Comparison of ENCODE assay signal across 8 mouse cellular contexts in the genomic region with DNA sequence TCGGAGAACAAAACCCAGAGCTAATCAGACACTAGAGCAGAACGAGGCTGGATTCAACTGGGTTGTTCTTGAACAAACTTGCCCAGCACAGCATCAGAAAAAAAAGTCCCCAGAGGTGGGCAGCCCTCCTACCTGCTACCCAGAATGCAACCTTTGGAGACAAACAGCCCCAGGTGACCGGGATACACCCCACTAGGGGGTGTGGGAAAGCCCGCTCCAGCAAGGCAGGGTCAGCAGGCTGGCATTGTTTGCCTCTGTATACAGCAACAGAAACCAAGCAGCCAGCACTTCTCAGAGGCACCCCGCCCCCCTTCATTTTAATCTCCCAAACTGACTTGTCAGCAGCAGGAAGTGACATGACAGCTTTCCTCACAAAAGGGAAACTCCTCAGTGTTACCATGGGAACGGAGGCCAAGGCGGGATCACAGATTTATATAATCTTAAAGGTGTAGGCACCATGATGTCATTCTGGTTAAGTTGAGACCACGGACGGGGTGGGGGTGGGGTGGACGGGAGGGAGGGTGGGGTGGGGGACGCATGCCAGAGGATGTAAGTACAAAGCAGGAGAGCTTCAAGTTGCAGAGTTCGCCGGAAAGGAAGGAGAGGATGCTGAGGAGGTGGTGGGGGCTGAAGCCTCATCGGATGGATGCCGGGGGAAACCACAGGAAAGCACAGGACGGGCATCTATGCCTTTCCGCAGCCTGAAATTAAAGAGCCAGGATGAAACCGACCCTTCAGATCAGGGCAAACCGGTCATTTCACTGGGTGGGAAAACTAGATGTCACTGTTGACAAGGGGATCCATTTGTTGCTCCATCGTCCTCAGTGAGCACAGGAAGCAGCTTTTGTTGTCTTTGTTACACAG. TPM values are rescaled to one million over a fixed set of nuclear protein-coding genes. Genes with fewer than 3 reads are reported as not detected.
A peak's percentile ranks its signal among the peaks of the same experiment; 100 is the strongest.
DNase-seq lines count a peak whose midpoint lies in the region; ATAC-seq and TF ChIP-seq lines count a peak whose summit lies in the region.

No protein-coding gene starts in this region.

- WGBS in heart, embryonic 12.5 days: 6% methylated on average over 20 of the region's 20 CpGs
- WGBS in kidney, embryonic 16.5 days: 4% methylated on average over 20 of the region's 20 CpGs
- WGBS in midbrain, postnatal 0 days: under 1% methylated on average over 20 of the region's 20 CpGs
- 5% methylated on average over 20 of the region's 20 CpGs for WGBS in stomach, embryonic 16.5 days

- H3K27ac ChIP-seq in heart, embryonic 12.5 days (ENCODE audit: poor library complexity, severe bottlenecking): peak overlapping the region; percentile 90
- H3K27ac ChIP-seq in kidney, embryonic 16.5 days (ENCODE audit: low read length): peak overlapping the region; percentile 88
- peak overlapping the region; percentile 88 for H3K27ac ChIP-seq in midbrain, postnatal 0 days (ENCODE audit: low read depth, low read length)
- peak overlapping the region; percentile 87 for H3K27ac ChIP-seq in stomach, embryonic 16.5 days (ENCODE audit: low read length)

- H3K27me3 ChIP-seq in heart, embryonic 12.5 days (replicated peaks): no peaks in the 10 kb centered on the region
- no peaks in the 10 kb centered on the region for H3K27me3 ChIP-seq in kidney, embryonic 16.5 days (ENCODE audit: insufficient read depth, low read length)
- no peaks in the 10 kb centered on the region for H3K27me3 ChIP-seq in midbrain, postnatal 0 days (ENCODE audit: insufficient read depth, low read length)
- H3K27me3 ChIP-seq in stomach, embryonic 16.5 days (ENCODE audit: control insufficient read depth, insufficient read depth, low read length): no peaks in the 10 kb centered on the region

- H3K4me1 ChIP-seq in heart, embryonic 12.5 days (replicated peaks): peaks cover 56% of the 10 kb centered on the region
- peaks cover 45% of the 10 kb centered on the region for H3K4me1 ChIP-seq in kidney, embryonic 16.5 days (ENCODE audit: insufficient read depth, low read length)
- peaks cover 19% of the 10 kb centered on the region; the same call in 1 of the 2 replicates for H3K4me1 ChIP-seq in midbrain, postnatal 0 days (ENCODE audit: insufficient read depth, low read length)
- peaks cover 46% of the 10 kb centered on the region for H3K4me1 ChIP-seq in stomach, embryonic 16.5 days (ENCODE audit: control insufficient read depth, insufficient read depth, low read length)

- no peaks in the 10 kb centered on the region for H3K9me3 ChIP-seq in heart, embryonic 12.5 days (replicated peaks)
- H3K9me3 ChIP-seq in kidney, embryonic 16.5 days (ENCODE audit: low read length): no peaks in the 10 kb centered on the region
- H3K9me3 ChIP-seq in midbrain, postnatal 0 days (ENCODE audit: low read length): no peaks in the 10 kb centered on the region
- no peaks in the 10 kb centered on the region for H3K9me3 ChIP-seq in stomach, embryonic 16.5 days (replicated peaks; ENCODE audit: control insufficient read depth, low read length)

- ATAC-seq in heart, embryonic 12.5 days (ENCODE audit: insufficient number of reproducible peaks, low FRiP score): peak; percentile 39; the same call in 1 of the 2 replicates
- peak; percentile 84 for ATAC-seq in kidney, embryonic 16.5 days (ENCODE audit: low FRiP score, low TSS enrichment)
- ATAC-seq in midbrain, postnatal 0 days (ENCODE audit: low FRiP score): peak; percentile 64
- ATAC-seq in stomach, embryonic 16.5 days (ENCODE audit: insufficient read depth, low FRiP score): peak; percentile 57; the same call in 1 of the 2 replicates

- peak; percentile 93 for DNase-seq in 3T3-L1 (ENCODE audit: low read depth, low spot score)
- DNase-seq in adrenal gland, adult 2 months: peak; percentile 87
- DNase-seq in embryo, embryonic 9.5 days (ENCODE audit: extremely low spot score): peak; percentile 77
- DNase-seq in liver: peak; percentile 63
- DNase-seq in midbrain, postnatal 0 days (ENCODE audit: low spot score): peak; percentile 95

- H3K4me3 ChIP-seq in heart, embryonic 12.5 days: peak overlapping the region; percentile 30
- peak overlapping the region; percentile 34 for H3K4me3 ChIP-seq in kidney, embryonic 16.5 days (ENCODE audit: low read length)
- peak overlapping the region; percentile 30 for H3K4me3 ChIP-seq in midbrain, postnatal 0 days (ENCODE audit: low read depth, low read length)
- H3K4me3 ChIP-seq in stomach, embryonic 16.5 days (replicated peaks; ENCODE audit: low read length): peak overlapping the region; percentile 30

- 0 out of 2 replicates have a peak, but pooled peaks have one; percentile 10 for TF ChIP-seq CTCF in midbrain, postnatal 0 days (IDR thresholded peaks at IDR 0.05)

- peaks cover 15% of the 10 kb centered on the region; the same call in 1 of the 2 replicates for H3K36me3 ChIP-seq in heart, embryonic 12.5 days
- peaks cover 5% of the 10 kb centered on the region; the same call in 1 of the 2 replicates for H3K36me3 ChIP-seq in kidney, embryonic 16.5 days (ENCODE audit: insufficient read depth, low read length)
- 0 out of 2 replicates have a peak, but pooled peaks cover 3% of the 10 kb centered on the region for H3K36me3 ChIP-seq in midbrain, postnatal 0 days (ENCODE audit: insufficient read depth, low read length)
- H3K36me3 ChIP-seq in stomach, embryonic 16.5 days (ENCODE audit: control insufficient read depth, insufficient read depth, low read length): no peaks in the 10 kb centered on the region

- H3K9ac ChIP-seq in heart, embryonic 12.5 days: peak overlapping the region; percentile 37
- peak overlapping the region; percentile 62 for H3K9ac ChIP-seq in kidney, embryonic 16.5 days (replicated peaks; ENCODE audit: low read length)
- peak overlapping the region; percentile 60 for H3K9ac ChIP-seq in midbrain, postnatal 0 days (replicated peaks; ENCODE audit: low read length, poor library complexity, severe bottlenecking)
- H3K9ac ChIP-seq in stomach, embryonic 16.5 days (ENCODE audit: low read length): peak overlapping the region; percentile 60

- H3K4me2 ChIP-seq in heart, embryonic 12.5 days: peak overlapping the region; percentile 62
- H3K4me2 ChIP-seq in kidney, embryonic 16.5 days (replicated peaks; ENCODE audit: low read depth, low read length): peak overlapping the region; percentile 56
- peak overlapping the region; percentile 62 for H3K4me2 ChIP-seq in midbrain, postnatal 0 days (ENCODE audit: low read depth, low read length, poor library complexity, severe bottlenecking)
- H3K4me2 ChIP-seq in stomach, embryonic 16.5 days (ENCODE audit: low read depth, low read length): peak overlapping the region; percentile 54

RNA-seq across cellular contexts. Expression of gene Ergic1, which starts 58.2 kb away (rescaled TPM):
- 100 to 1,000 TPM; 166 to 170 TPM for total RNA-seq in adrenal gland, adult 2 months (2021)
- polyA plus RNA-seq in adrenal gland, adult 2 months (2012; rRNA removed): 132 and 156 TPM in 2 replicates
- polyA plus RNA-seq in heart, embryonic 12.5 days (2016; fragmentation: Nextera tagmentation; extraction: Ambion mirVana): 115 and 121 TPM in 2 replicates
- polyA plus RNA-seq in kidney, embryonic 16.5 days (2015; fragmentation: Nextera tagmentation; extraction: Ambion mirVana): 131 and 141 TPM in 2 replicates
- total RNA-seq in midbrain, postnatal 0 days (2014; rRNA removed): 202 and 216 TPM in 2 replicates
- polyA plus RNA-seq in midbrain, postnatal 0 days (2015; fragmentation: Nextera tagmentation; extraction: Ambion mirVana): 99.6 and 103 TPM in 2 replicates
- polyA plus RNA-seq in stomach, embryonic 16.5 days (2015; fragmentation: Nextera tagmentation; extraction: Ambion mirVana): 111 and 116 TPM in 2 replicates

RNA-seq across cellular contexts. Expression of gene Dusp1, which starts 58.9 kb away (rescaled TPM):
- 10 to 100 TPM; 33.5 to 67.7 TPM for total RNA-seq in adrenal gland, adult 2 months (2021)
- polyA plus RNA-seq in adrenal gland, adult 2 months (2012; rRNA removed): 80.9 and 86.9 TPM in 2 replicates
- polyA plus RNA-seq in heart, embryonic 12.5 days (2016; fragmentation: Nextera tagmentation; extraction: Ambion mirVana): 36.2 and 38.7 TPM in 2 replicates
- polyA plus RNA-seq in kidney, embryonic 16.5 days (2015; fragmentation: Nextera tagmentation; extraction: Ambion mirVana): 26.8 and 28.3 TPM in 2 replicates
- total RNA-seq in midbrain, postnatal 0 days (2014; rRNA removed): 42.0 and 46.8 TPM in 2 replicates
- polyA plus RNA-seq in midbrain, postnatal 0 days (2015; fragmentation: Nextera tagmentation; extraction: Ambion mirVana): 25.5 and 26.0 TPM in 2 replicates
- 18.3 and 20.4 TPM in 2 replicates for polyA plus RNA-seq in stomach, embryonic 16.5 days (2015; fragmentation: Nextera tagmentation; extraction: Ambion mirVana)

Comparison
In these comparisons a context has a peak if more than half of its experiments do, and no peak if none do; other contexts are left out.
1. Peak in every context shown above with its lines: DNase-seq, ATAC-seq, H3K4me3 ChIP-seq and H3K27ac ChIP-seq.